Mouse (Mus musculus) retina, postnatal 7 days (tissue): ENCODE data around the gene Cd164l2.

Experiments
- DNase-seq: peaks from one replicate; pipeline ENCODE4 v3.0.0-alpha.2; 2012; ENCODE audit warnings: low read depth, low spot score

The Cd164l2 gene

DNA sequence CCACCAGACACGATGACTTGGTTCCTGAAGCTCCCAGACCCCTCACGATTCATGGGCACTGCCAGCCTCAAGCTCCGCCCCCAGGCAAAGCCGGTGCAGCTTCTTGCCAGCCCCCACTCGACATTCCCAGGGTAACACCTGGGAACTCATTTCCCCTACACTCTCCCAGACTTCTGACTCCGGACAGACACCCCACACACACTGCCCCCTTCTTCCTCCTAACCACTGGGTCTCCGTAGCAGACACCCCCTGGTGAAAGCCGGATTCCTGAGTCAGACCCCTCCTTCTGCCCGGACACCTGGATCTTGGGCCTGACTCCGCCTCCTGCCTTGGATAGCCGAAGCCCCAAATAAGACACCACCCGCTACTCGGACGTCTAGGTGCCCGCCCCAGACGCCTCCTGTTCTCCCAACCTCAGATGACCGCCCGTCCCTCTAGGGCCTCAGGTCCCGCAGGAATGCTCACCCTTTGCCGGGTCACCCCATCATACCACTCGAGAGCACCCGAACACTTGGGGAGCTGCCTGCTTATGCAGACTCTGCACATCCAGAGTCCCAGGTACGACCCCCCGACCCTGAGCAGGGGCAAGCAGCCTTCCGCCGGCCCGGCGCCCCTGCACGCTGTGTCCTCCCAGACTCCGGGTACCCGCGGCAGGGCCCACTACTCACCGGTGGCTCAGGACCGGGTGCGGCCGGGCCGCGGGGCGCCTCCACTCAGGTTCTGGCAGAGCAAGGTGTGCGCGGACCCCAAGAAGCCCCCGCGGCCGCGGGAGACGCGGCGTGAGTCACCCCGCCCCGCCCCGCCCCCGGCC is at the start of gene Cd164l2, which contains the start of gene Gpr3:
Cd164l2 (plus strand) TSS at position 381 of the 811 bp plus-strand sequence.
Gpr3 (minus strand) TSS at position 786 of the 811 bp plus-strand sequence.
- DNase-seq: no peak

DNA sequence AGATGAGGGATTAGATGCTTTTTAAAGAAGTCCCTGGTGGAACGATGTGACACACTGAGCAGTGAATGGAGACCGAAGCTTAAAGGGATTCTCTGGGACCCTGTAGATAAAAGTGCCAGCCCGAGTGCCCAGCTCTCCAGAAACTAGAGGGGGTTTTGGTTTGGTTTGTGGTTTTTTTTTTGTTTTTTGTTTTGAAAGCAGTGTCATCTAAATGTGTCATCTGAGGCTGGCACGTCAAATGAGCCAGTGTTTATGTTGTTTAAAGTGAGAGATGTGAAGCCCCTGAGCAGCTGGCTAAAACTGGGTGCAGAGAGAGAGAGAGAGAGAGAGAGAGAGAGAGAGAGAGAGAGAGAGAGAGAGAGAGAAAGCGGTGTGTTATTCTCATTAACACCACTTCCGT is 49.7 kb upstream of the Cd164l2 start:
- DNase-seq: no peak

DNA sequence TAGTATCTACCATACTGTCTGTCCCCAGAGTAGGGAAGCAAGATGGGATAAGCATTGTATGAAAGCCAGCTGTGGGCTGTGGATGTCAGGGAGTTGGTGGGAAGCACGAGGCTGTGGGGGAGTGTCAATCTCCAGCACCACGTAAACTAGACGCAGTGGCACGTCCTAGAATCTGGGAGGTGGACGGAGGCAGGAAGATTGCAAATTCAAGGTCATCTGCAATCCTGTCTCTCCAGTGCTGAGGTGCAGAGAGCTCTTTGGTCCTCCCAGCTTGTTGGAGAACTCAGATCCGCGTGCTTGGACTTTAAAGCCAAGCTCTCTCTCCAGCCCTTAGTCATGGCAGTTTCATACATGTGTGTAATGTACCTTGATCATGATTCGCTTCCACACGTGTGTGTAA is 45.2 kb upstream of the Cd164l2 start:
- DNase-seq: no peak

DNA sequence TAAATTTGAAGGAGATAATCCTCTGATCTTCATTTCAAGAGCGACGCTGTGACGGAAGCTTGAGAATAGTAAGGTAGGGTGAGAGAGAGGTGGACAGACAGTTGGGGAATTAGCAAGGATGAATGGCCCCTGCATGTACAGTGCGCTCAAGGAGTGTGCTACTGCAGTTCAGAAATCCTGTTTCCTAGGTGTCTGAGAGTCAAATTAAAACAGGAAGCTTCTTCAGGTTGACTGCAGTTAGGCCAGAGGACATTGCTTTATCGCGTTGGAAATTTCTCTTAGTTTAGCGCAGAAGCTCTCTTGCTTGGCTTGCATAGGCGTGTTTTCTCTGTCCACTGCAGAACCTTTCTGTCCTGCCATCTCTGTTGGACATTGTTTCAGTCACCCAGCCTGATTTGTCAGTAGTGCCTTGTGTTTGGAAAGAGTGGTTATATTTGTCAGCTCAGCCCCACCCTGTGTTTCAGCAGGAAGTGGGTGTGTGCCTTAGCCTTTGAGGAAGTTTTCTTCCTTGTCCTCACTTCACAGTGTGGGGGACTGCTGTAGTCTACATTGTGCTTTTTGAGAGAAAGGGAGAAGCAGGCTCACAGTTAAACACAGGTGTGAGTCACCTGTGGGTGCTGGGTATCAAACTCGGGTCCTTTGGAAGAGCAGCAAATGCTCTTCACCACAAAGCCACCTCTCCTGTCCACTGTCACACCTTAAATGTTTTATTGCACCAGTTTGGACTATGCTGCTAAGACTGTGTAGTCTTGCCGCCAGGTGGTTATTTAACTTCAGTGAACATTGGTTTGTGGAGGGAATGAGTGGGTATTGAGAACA is 42.5 kb upstream of the Cd164l2 start:
- DNase-seq: no peak

DNA sequence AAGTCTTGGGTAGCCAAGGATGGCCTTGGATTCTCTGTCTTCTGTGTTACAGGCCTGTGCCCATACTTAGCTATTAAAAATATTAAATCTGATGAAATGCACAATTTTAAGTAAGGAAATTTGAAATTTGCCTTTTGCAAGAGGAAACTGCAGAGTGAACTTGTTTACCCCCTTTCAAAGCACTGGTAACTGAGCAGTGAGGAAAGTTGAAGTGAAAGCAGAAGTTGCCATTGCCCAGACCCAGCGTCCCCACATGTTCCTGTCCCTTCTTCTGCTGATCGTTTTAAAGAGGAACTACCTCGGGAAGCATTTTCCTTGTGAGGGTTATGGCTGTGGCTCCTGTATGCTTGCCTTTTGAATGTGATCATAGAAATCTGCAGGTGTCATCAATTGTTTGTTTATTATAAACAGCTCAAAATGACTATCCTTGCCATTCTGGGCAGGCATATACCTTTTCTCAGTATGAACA is 41.8 kb upstream of the Cd164l2 start:
- no peak for DNase-seq

GRCm38 (mm10) chr4:133170616-133171015 is 41.3 kb upstream of the Cd164l2 start:
- no peak for DNase-seq

GRCm38 (mm10) chr4:133172451-133172850 is 39.5 kb upstream of the Cd164l2 start:
- no peak for DNase-seq

- no peak for DNase-seq
Observed at GRCm38 (mm10) chr4:133174361-133174760, 37.6 kb upstream of the Cd164l2 start.

GRCm38 (mm10) chr4:133175274-133175673 is 36.7 kb upstream of the Cd164l2 start:
- no peak for DNase-seq

GRCm38 (mm10) chr4:133175998-133176760 is 35.8 kb upstream of the Cd164l2 start:
- DNase-seq: no peak

DNA sequence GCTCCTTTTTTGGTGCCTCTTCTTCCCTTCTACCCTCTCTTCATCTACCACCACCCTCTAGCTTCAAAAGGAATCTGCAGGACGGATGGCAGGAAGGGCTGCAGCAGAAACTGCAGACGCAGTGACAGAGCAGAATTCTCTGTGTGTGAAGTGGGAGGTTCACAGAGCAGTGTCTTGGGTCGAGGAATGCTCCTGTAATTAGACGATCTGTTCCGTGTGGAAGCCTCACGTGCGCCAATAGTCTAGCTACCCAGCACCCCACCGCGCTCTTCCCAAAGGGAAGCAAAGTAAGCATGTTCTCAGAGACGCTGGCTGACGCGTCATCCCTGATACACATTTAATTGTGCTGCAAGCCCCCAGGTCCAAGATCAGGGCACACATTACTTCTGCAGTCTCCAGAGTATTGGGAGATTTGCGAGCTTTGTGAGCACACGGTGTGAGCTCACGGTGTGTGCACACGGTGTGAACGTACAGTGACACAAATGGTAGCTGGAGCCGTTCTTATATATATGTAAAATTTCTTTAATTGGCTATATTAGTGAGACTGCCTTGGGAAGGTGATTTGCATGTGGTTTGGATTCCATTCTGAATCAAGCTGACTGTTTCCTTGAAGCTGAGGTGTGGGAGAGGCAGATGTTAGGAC is 35.0 kb upstream of the Cd164l2 start:
- no peak for DNase-seq

GRCm38 (mm10) chr4:133178305-133178704 is 33.6 kb upstream of the Cd164l2 start:
- DNase-seq: no peak

GRCm38 (mm10) chr4:133179258-133179657 is 32.7 kb upstream of the Cd164l2 start:
- no peak for DNase-seq

GRCm38 (mm10) chr4:133182439-133183033 is 29.4 kb upstream of the Cd164l2 start:
- no peak for DNase-seq

- no peak for DNase-seq
Observed at GRCm38 (mm10) chr4:133184031-133184897, 27.7 kb upstream of the Cd164l2 start.

DNA sequence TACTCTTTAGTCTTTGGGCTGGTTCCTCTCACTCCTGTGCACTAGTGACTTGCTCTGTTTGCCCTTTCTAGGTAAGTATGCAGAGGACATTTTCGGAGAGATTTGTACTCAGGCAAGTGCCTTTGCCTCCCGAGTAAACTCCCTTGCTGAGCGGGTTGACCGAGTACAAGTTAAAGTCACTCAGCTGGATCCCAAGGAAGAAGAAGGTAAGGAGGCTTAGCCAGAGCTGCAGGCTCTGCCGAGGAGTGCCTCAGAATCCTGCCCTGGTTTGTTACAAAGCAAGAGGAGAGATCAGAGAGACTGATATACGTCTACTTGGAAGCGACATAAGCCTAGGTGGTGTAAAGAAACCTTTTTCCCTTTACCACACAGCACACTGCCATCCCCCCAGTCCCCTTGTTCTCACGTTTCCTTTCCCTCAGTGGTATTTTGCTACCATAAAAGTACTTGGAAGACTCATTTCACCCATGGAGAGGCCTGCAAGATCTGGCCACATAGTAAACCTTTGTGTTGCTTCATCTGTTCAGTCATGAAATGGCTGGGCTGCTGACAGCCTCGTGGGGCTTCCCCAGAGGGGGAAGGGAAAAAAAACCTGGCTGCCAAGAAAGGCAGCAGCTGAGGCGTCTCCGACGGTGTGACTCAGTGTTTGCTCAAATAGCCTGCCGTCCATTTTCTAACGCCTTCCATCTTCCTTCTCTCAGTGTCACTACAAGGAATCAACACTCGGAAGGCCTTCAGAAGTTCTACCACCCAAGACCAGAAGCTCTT is 26.8 kb upstream of the Cd164l2 start:
- DNase-seq: no peak

DNA sequence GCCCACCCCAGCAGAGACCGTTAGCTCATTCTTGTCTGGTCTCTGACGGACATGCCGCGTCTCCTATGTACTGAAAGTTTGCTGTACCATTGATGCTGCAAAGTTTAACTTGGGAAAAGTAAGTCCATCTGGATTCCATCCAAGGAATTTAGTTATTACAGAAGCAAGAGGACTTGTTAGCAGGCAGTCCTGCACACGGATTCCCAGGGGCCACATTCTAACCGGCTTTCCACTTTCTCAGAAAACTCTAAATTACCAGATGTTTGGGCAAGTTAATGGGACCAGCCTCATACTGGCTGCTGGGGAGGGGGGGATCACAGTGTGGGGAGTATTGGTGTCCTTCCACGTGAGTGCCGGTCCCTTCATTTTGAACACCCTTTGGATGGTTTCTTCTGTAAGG is 26.0 kb upstream of the Cd164l2 start:
- no peak for DNase-seq

- DNase-seq: no peak
Observed at GRCm38 (mm10) chr4:133186856-133187255, 25.1 kb upstream of the Cd164l2 start.

GRCm38 (mm10) chr4:133189396-133189795 is 22.5 kb upstream of the Cd164l2 start:
- no peak for DNase-seq
